Mouse (Mus musculus) neural tube, embryonic 13.5 days (tissue): ENCODE data around the gene Rcan2. TPM values are rescaled to one million over a fixed set of nuclear protein-coding genes. Genes with fewer than 3 reads are reported as not detected.

Experiments used
- ATAC-seq: fragments of 200-750 bp; cut with Nextera tagmentation; 2 replicates; pipeline ENCODE4 v1.8.0; 2017; ENCODE audit warnings: low read depth, mild to moderate bottlenecking, moderate TSS enrichment, moderate library complexity
- H3K27ac ChIP-seq: fragments of 300-500 bp; sonication (generic); replicated peaks from 2 replicates; pipeline ENCODE4 v1.5.1; 2015; ENCODE audit warnings: moderate library complexity, mild to moderate bottlenecking, inconsistent platforms
- H3K27me3 ChIP-seq: fragments of 300-500 bp; sonication (generic); 2 replicates; pipeline ENCODE4 v1.6.1; 2015; ENCODE audit warnings: mild to moderate bottlenecking, inconsistent platforms
- H3K36me3 ChIP-seq: fragments of 300-500 bp; sonication (generic); 2 replicates; pipeline ENCODE4 v1.6.1; 2015; ENCODE audit warnings: mild to moderate bottlenecking, inconsistent platforms
- H3K4me1 ChIP-seq: fragments of 300-500 bp; sonication (generic); replicated peaks from 2 replicates; pipeline ENCODE4 v1.6.1; 2015; ENCODE audit warnings: inconsistent platforms
- H3K4me2 ChIP-seq: fragments of 300-500 bp; sonication (generic); 2 replicates; pipeline ENCODE4 v1.6.1; 2015; ENCODE audit warnings: inconsistent platforms, mild to moderate bottlenecking, moderate library complexity
- H3K4me3 ChIP-seq: fragments of 300-500 bp; sonication (generic); 2 replicates; pipeline ENCODE4 v1.5.1; 2015; ENCODE audit warnings: mild to moderate bottlenecking, inconsistent platforms
- H3K9ac ChIP-seq: fragments of 300-500 bp; sonication (generic); 2 replicates; pipeline ENCODE4 v1.6.1; 2015; ENCODE audit warnings: moderate library complexity, mild to moderate bottlenecking, inconsistent platforms
- H3K9me3 ChIP-seq: fragments of 300-500 bp; sonication (generic); 2 replicates; pipeline ENCODE4 v1.6.1; 2016; ENCODE audit warnings: inconsistent platforms
- WGBS: fragments of 180-500 bp; shearing (Covaris S2); methylation state at CpG from one replicate; pipeline ENCODE4 v1.1.7; 2015; 5-methylcytosine and 5-hydroxymethylcytosine counted together
- polyA plus RNA-seq: library from polyadenylated mRNA; unstranded; fragments of >200 nt; fragmentation: Nextera tagmentation; extraction: Ambion mirVana; gene quantifications from 2 replicates; pipeline ENCODE4 v1.2.1, GENCODE M21; 2015

The Rcan2 gene
- polyA plus RNA-seq, 1 experiment from 2014 or later: 92.6 TPM

DNA sequence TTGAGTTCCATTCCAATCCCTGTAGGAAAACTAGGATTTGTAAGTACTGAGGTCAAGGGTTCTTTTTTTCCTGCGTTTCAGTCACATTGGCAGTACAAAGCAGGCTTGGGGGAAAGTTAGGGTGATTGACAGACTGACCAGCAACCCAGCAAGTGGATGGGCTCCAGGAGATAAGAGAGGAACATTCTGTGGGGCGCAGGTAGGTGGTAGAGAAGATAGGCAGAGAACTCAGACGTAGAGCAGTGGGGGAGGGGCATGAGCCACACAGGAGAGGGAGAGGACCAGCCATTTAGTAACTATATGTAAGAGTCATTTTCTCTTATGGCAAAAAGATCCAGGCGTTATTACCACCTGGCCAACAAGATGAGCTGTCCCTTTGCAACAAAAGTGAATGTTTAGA is 96.2 kb downstream of the Rcan2 start:
- no peak for ATAC-seq
- Histone ChIP-seq H3K9ac (no peak overlapping the region), H3K27ac (no peak overlapping the region), H3K4me2 (no peak overlapping the region), H3K9me3 (no peaks in the 10 kb centered on the region), H3K4me3 (no peak overlapping the region), H3K36me3 (no peaks in the 10 kb centered on the region), H3K4me1 (no peaks in the 10 kb centered on the region), H3K27me3 (no peaks in the 10 kb centered on the region)
- 86% methylated on average over 4 of the region's 4 CpGs for WGBS

DNA sequence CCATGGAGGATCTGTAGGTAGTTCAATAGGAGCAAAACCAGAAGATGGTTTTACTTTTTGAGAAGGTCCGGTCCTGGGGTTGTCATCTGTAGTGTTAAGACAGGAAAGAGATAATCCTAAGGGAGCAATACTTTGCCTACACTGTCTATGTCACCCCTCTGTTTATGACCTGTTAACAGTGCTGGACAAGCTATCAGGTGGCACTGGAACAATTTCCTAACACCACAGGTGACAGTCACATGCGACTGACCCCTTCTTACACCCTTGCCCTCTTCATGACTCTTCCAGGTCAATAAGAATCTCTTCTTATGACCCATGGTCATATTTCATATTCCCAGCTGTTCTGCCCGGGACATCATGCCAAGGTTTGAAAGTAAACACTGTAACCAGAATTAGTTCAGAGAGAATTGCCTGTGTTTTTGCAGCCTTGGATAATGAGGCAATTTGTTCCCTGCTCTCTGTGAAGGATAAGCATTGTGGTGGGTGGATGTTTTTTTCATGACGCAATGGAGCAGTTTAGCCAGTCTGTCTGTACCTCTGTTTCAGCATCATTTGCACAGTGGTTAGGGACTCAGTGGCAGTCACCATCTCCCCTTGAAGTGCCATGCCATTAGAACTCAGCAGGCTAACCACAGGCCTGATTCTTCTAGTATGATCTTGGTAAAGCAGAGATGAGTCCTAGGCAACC is 98.4 kb downstream of the Rcan2 start:
- peaks cover 11% of the 10 kb centered on the region for H3K4me1 ChIP-seq
- no peaks in the 10 kb centered on the region for H3K27me3 ChIP-seq
- H3K4me3 ChIP-seq: no peak overlapping the region
- H3K9me3 ChIP-seq: no peaks in the 10 kb centered on the region
- no peaks in the 10 kb centered on the region for H3K36me3 ChIP-seq
- no peak for ATAC-seq
- no peak overlapping the region for H3K27ac ChIP-seq
- 89% methylated on average over 4 of the region's 4 CpGs for WGBS
- H3K9ac ChIP-seq: no peak overlapping the region
- no peak overlapping the region for H3K4me2 ChIP-seq

DNA sequence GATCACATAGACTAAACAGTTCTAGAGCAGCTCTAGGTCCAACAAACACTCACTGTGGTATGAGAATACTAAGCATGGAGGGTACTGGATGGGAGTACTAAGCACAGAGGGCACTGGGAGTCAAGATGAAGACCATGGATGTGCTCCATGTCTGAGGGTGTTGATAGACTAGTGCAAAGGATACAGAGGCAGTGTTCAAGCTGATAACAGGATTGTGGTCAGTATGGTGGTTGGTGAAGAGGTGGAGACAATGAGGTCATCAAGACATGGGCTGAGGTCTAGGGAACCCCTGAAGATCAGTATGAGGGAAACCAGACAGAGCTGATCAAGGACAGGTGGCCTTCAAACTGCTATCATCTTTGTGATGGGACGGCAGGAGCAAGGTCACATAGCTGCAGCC is 99.0 kb downstream of the Rcan2 start:
- H3K27ac ChIP-seq: no peak overlapping the region
- no peak for ATAC-seq
- H3K36me3 ChIP-seq: no peaks in the 10 kb centered on the region
- H3K9ac ChIP-seq: no peak overlapping the region
- H3K27me3 ChIP-seq: no peaks in the 10 kb centered on the region
- H3K4me1 ChIP-seq: peaks cover 11% of the 10 kb centered on the region
- H3K4me3 ChIP-seq: no peak overlapping the region
- WGBS: 93% methylated on average over 1 of the region's 1 CpGs
- no peaks in the 10 kb centered on the region for H3K9me3 ChIP-seq
- no peak overlapping the region for H3K4me2 ChIP-seq

DNA sequence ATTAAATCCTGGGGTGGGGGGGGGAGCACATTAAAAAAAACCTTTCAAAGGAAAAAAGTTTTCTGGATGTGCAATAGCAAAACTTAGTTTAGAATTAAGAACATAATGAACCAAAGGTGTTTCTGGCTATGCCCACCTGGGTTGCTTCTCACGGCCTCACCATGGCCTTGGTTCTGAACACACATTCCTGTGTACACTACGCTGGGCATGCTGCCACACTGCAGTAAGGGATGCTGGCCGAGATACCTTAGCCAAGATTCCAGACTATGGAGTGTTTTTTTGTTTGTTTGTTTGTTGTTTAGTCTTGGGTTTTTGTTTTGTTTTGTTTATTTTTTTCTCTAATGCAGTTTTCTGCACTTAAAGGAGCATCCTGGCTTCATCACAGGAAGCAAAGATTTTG is 100.3 kb downstream of the Rcan2 start:
- Histone ChIP-seq H3K27ac (no peak overlapping the region), H3K4me2 (no peak overlapping the region), H3K36me3 (no peaks in the 10 kb centered on the region), H3K4me3 (no peak overlapping the region), H3K9ac (no peak overlapping the region), H3K9me3 (no peaks in the 10 kb centered on the region), H3K27me3 (no peaks in the 10 kb centered on the region), H3K4me1 (peaks cover 11% of the 10 kb centered on the region)
- 88% methylated on average over 3 of the region's 3 CpGs for WGBS
- no peak for ATAC-seq

DNA sequence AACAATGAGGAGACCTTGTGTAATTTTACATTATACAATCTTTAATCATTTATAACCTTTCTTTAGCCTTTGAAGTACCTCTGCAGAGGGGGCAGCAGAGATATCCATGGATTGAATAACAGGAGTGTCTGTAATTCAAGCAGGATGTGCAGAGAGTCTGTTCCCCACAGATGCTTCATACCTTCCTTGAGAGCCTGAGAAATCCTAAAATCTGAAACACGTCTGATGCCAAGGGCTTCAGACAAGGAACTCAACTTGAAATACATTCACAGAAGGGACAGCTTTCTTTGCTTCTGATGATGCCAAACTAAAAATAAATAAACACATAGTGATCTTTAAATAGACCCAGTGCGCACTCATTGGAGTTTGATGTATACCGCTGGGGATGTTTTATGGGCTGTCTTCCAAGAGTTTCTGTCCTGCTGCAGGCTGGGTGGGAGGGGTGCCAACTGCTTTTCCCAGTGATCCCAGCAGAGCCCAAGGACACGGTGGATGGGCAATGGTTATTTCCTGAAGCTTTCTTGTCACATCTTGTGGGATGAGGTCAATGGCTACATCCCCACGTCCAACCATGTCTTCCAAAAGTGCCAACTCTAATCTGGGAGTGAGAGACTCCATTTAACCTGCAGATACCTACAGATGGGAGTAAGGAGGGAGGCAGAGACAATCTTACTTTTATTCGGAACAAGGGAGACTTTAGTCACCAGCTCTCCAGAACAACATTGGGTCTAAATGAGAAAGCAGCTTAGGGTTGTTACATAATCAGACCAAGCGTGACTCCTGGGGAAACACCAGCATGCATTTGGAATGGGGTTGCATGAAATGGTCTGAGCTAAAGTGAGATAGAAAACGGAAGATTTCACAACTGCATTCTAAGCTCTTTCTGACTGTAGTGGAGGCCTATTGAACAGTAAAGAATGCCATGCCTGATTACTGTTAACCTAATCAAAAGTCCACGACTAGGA is 102.9 kb downstream of the Rcan2 start:
- Histone ChIP-seq H3K27ac (no peak overlapping the region), H3K36me3 (no peaks in the 10 kb centered on the region), H3K4me2 (no peak overlapping the region), H3K27me3 (no peaks in the 10 kb centered on the region), H3K4me3 (no peak overlapping the region), H3K4me1 (peaks cover 11% of the 10 kb centered on the region), H3K9ac (no peak overlapping the region), H3K9me3 (no peaks in the 10 kb centered on the region)
- WGBS: 71% methylated on average over 9 of the region's 9 CpGs
- no peak for ATAC-seq

DNA sequence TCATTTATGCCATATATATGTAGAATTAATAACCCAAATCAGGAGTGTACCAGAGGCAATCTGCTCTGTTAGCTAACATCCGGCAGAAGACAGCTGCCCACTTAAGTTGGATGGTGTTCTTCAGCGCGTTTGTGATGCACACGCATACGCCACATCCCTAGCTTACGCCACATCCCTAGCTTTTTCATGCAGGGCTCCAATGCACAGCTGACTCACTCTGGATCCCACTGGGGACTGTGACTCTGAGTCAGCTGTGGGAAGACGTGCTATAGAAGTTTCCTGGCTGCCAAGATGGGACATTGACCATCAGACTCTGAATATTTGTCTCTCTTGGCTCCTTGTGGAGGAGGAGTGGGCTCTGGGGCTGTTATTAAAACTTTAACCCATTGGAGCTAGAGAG is 103.7 kb downstream of the Rcan2 start:
- no peak overlapping the region for H3K27ac ChIP-seq
- no peak overlapping the region for H3K4me2 ChIP-seq
- no peaks in the 10 kb centered on the region for H3K36me3 ChIP-seq
- H3K9me3 ChIP-seq: no peaks in the 10 kb centered on the region
- ATAC-seq: no peak
- H3K4me3 ChIP-seq: no peak overlapping the region
- peaks cover 11% of the 10 kb centered on the region for H3K4me1 ChIP-seq
- 90% methylated on average over 7 of the region's 7 CpGs for WGBS
- no peaks in the 10 kb centered on the region for H3K27me3 ChIP-seq
- H3K9ac ChIP-seq: no peak overlapping the region

DNA sequence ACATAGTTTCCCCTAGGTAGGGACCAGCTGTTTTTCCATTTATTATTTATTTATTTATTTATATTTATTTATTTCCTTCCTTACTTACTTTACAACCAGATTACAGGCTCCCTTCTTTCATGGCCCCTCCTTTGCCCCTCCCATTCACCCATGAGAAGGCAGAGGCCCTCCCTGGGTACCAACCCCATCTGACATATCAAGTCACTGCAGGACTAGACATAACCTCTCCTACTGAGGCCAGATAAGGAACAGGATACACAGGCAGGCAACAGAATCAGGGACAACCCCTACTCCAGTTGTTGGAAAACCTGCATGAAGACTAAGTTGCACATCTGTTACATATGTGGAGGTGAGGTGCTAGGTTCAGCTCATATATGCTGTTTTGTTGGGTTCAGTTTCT is 105.6 kb downstream of the Rcan2 start:
- Histone ChIP-seq H3K27ac (no peak overlapping the region), H3K4me1 (peaks cover 11% of the 10 kb centered on the region), H3K4me2 (no peak overlapping the region), H3K4me3 (no peak overlapping the region), H3K9ac (no peak overlapping the region), H3K36me3 (no peaks in the 10 kb centered on the region), H3K27me3 (no peaks in the 10 kb centered on the region), H3K9me3 (no peaks in the 10 kb centered on the region)
- ATAC-seq: no peak

DNA sequence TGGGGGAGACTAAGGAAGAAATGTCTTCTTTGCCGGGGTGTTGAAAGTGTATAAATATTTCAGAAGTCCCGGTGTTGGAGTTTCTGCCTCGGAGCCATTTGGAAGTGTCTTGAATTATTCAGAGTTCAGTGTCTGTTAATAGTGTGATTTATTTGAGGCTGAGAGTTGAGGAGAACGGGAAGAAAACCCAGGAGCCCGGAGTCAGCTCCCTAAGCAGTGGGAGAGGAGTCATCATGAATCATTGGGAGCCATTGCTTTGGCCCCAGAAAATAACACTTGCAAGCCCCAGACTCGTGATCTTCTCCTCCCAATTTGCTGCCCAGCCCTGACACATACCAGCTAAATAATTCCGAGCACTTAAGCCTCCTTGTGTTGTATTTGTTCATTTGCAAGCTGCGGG is 115.0 kb downstream of the Rcan2 start:
- no peak for ATAC-seq
- Histone ChIP-seq H3K4me3 (no peak overlapping the region), H3K9ac (no peak overlapping the region), H3K4me2 (no peak overlapping the region), H3K27ac (no peak overlapping the region), H3K4me1 (peaks cover 8% of the 10 kb centered on the region), H3K36me3 (no peaks in the 10 kb centered on the region), H3K9me3 (no peaks in the 10 kb centered on the region), H3K27me3 (no peaks in the 10 kb centered on the region)
- 46% methylated on average over 8 of the region's 8 CpGs for WGBS

DNA sequence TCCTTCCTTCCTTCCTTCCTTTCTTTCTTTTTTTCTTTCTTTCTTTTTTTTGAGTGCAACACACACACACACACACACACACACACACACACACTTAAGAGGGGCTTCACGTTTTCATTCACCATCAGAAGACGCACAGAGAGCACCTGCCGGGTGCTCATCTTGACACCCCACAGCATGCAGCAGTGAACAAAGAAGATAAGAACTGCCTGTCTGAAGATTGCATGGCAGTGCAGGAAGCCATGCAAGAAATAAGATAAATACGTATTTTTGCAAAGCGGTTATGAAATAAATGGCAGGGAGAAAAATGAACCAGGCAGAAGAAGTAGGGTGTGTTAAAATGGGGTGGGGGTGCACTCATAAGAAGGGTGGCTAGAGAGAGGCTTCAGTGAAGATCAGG is 116.0 kb downstream of the Rcan2 start:
- no peaks in the 10 kb centered on the region for H3K36me3 ChIP-seq
- no peak overlapping the region for H3K27ac ChIP-seq
- peaks cover 8% of the 10 kb centered on the region for H3K4me1 ChIP-seq
- H3K9me3 ChIP-seq: no peaks in the 10 kb centered on the region
- ATAC-seq: no peak
- H3K27me3 ChIP-seq: no peaks in the 10 kb centered on the region
- no peak overlapping the region for H3K9ac ChIP-seq
- H3K4me3 ChIP-seq: no peak overlapping the region
- H3K4me2 ChIP-seq: no peak overlapping the region
- WGBS: 87% methylated on average over 5 of the region's 5 CpGs

DNA sequence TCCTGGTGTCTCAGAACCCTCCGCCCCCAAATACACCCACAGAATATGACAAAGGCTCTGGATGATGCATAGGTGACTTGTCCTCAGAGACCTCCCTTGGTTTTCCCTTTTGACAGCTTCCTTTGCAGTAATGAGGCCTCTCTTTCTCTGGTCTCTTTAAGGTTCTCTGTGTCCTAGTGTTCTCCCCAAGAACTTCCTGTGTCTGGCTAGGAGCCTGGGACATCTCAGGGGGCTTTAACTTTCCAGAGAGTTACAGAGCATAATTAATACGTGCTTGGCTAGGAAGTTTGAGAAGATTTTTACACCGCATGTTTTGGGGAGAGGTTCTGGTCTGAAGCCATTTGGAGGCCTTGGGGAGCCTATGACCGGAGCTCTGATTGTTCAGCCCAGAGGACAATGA is 128.7 kb downstream of the Rcan2 start:
- no peaks in the 10 kb centered on the region for H3K36me3 ChIP-seq
- no peaks in the 10 kb centered on the region for H3K9me3 ChIP-seq
- no peaks in the 10 kb centered on the region for H3K4me1 ChIP-seq
- H3K9ac ChIP-seq: no peak overlapping the region
- H3K27me3 ChIP-seq: no peaks in the 10 kb centered on the region
- H3K4me3 ChIP-seq: no peak overlapping the region
- WGBS: 93% methylated on average over 4 of the region's 4 CpGs
- ATAC-seq: no peak
- no peak overlapping the region for H3K4me2 ChIP-seq
- no peak overlapping the region for H3K27ac ChIP-seq

DNA sequence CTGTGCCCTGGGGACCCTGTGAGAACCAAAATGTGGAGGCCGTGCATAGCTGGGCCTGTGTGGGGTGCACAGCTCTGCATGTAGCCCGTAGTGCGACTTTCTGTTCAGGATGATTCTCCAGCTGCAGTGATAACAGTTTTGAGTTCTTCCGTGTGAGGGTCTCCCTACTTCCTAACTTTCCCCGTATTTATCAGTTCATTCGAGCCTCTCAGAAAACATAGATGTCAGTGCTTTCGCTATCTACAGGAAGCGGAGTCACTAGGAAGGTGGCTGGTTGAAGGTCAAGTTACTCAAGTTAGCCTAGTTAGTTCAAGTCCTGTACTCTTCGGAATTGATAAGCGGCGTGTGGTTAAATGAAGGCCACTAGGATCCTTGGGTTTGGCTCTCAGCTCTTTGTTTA is 130.6 kb downstream of the Rcan2 start:
- Histone ChIP-seq H3K4me3 (no peak overlapping the region), H3K4me1 (no peaks in the 10 kb centered on the region), H3K4me2 (no peak overlapping the region), H3K9me3 (peaks cover 3% of the 10 kb centered on the region; the same call in 1 of the 2 replicates), H3K36me3 (no peaks in the 10 kb centered on the region), H3K27ac (no peak overlapping the region), H3K27me3 (no peaks in the 10 kb centered on the region), H3K9ac (no peak overlapping the region)
- WGBS: 95% methylated on average over 11 of the region's 11 CpGs
- ATAC-seq: no peak

DNA sequence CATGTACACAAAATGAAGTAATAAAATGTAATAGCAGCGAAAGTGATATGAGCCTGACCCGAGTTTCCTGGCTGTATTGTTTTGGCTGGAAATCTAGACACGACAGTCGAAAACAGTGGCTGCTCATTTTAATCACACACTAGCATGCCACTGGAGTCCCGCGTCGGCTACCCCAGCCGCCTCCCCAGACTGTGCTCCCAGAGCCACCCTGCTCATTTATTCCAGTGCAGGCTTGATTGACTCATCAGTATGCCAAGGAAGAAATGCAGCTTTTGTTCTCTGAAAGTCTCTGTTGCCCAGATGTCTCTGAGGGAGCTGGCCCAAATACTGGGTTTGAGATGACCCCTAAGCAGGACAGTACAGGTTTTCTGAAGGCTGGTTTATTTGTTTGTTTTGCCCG is 132.9 kb downstream of the Rcan2 start:
- Histone ChIP-seq H3K4me1 (no peaks in the 10 kb centered on the region), H3K9me3 (peaks cover 3% of the 10 kb centered on the region; the same call in 1 of the 2 replicates), H3K9ac (no peak overlapping the region), H3K27ac (no peak overlapping the region), H3K27me3 (no peaks in the 10 kb centered on the region), H3K4me2 (no peak overlapping the region), H3K36me3 (no peaks in the 10 kb centered on the region), H3K4me3 (no peak overlapping the region)
- 82% methylated on average over 9 of the region's 9 CpGs for WGBS
- ATAC-seq: no peak
